Mouse (Mus musculus) neural tube, embryonic 13.5 days (tissue): ENCODE data around the gene Nfat5. TPM values are rescaled to one million over a fixed set of nuclear protein-coding genes. Genes with fewer than 3 reads are reported as not detected.
A peak's percentile ranks its signal among the peaks of the same experiment; 100 is the strongest.

Experiments
- ATAC-seq: fragments of 200-750 bp; cut with Nextera tagmentation; 2 replicates; pipeline ENCODE4 v1.8.0; 2017; ENCODE audit warnings: low read depth, mild to moderate bottlenecking, moderate TSS enrichment, moderate library complexity
- H3K27ac ChIP-seq: fragments of 300-500 bp; sonication (generic); replicated peaks from 2 replicates; pipeline ENCODE4 v1.5.1; 2015; ENCODE audit warnings: moderate library complexity, mild to moderate bottlenecking, inconsistent platforms
- H3K27me3 ChIP-seq: fragments of 300-500 bp; sonication (generic); 2 replicates; pipeline ENCODE4 v1.6.1; 2015; ENCODE audit warnings: mild to moderate bottlenecking, inconsistent platforms
- H3K36me3 ChIP-seq: fragments of 300-500 bp; sonication (generic); 2 replicates; pipeline ENCODE4 v1.6.1; 2015; ENCODE audit warnings: mild to moderate bottlenecking, inconsistent platforms
- H3K4me1 ChIP-seq: fragments of 300-500 bp; sonication (generic); replicated peaks from 2 replicates; pipeline ENCODE4 v1.6.1; 2015; ENCODE audit warnings: inconsistent platforms
- H3K4me2 ChIP-seq: fragments of 300-500 bp; sonication (generic); 2 replicates; pipeline ENCODE4 v1.6.1; 2015; ENCODE audit warnings: inconsistent platforms, mild to moderate bottlenecking, moderate library complexity
- H3K4me3 ChIP-seq: fragments of 300-500 bp; sonication (generic); 2 replicates; pipeline ENCODE4 v1.5.1; 2015; ENCODE audit warnings: mild to moderate bottlenecking, inconsistent platforms
- H3K9ac ChIP-seq: fragments of 300-500 bp; sonication (generic); 2 replicates; pipeline ENCODE4 v1.6.1; 2015; ENCODE audit warnings: moderate library complexity, mild to moderate bottlenecking, inconsistent platforms
- H3K9me3 ChIP-seq: fragments of 300-500 bp; sonication (generic); 2 replicates; pipeline ENCODE4 v1.6.1; 2016; ENCODE audit warnings: inconsistent platforms
- WGBS: fragments of 180-500 bp; shearing (Covaris S2); methylation state at CpG from one replicate; pipeline ENCODE4 v1.1.7; 2015; 5-methylcytosine and 5-hydroxymethylcytosine counted together
- polyA plus RNA-seq: library from polyadenylated mRNA; unstranded; fragments of >200 nt; fragmentation: Nextera tagmentation; extraction: Ambion mirVana; gene quantifications from 2 replicates; pipeline ENCODE4 v1.2.1, GENCODE M21; 2015

Nfat5 gene
- polyA plus RNA-seq, 1 experiment from 2014 or later, result 14.3 TPM

DNA sequence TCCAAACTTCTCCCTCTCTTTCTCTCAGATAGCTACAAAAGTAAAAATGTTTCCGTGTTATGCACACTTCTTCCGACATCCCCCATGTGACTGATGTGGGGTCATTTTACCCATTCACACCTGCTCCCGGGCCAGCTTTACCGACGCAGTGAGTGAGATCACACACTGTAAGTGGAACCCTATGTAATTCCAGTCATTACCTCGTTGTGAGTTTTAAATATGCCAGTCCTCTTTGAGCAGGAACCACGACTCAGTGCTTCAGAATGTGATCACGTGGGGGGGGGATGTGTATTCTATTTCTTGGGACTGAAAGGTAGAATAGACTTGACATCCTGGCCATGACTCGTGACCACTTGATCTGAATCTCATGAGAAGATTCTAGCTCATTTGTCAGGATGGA, 24.8 kb upstream of the Nfat5 start:
- Histone ChIP-seq H3K27me3 (no peaks in the 10 kb centered on the region), H3K36me3 (no peaks in the 10 kb centered on the region), H3K9me3 (no peaks in the 10 kb centered on the region), H3K9ac (no peak overlapping the region), H3K4me1 (no peaks in the 10 kb centered on the region), H3K4me2 (no peak overlapping the region), H3K4me3 (no peak overlapping the region), H3K27ac (no peak overlapping the region)
- WGBS, result 81% methylated on average over 9 of the region's 9 CpGs
- no peak for ATAC-seq

DNA sequence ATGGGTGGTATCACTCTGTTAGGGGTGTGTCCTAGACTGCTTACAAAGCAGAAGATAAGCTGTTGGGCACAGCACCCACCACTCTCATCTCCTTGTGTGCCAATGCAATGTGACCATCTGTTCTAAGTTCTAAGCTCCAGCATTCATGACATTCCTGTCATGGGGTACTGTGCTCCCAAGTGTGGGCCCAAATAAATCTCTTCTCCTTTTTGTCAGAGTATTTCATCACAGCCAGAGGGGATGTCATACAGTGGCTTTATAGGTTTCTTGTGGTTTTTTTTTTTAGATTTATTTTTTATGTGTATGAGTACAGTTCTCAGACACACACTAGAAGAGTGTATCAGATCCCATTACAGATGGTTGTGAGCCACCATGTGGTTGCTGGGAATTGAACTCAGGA, 24.1 kb upstream of the Nfat5 start:
- H3K9me3 ChIP-seq, result no peaks in the 10 kb centered on the region
- H3K36me3 ChIP-seq, result no peaks in the 10 kb centered on the region
- no peak overlapping the region for H3K4me3 ChIP-seq
- no peak for ATAC-seq
- H3K27me3 ChIP-seq, result no peaks in the 10 kb centered on the region
- no peak overlapping the region for H3K9ac ChIP-seq
- no peak overlapping the region for H3K4me2 ChIP-seq
- H3K27ac ChIP-seq, result no peak overlapping the region
- H3K4me1 ChIP-seq, result no peaks in the 10 kb centered on the region

DNA sequence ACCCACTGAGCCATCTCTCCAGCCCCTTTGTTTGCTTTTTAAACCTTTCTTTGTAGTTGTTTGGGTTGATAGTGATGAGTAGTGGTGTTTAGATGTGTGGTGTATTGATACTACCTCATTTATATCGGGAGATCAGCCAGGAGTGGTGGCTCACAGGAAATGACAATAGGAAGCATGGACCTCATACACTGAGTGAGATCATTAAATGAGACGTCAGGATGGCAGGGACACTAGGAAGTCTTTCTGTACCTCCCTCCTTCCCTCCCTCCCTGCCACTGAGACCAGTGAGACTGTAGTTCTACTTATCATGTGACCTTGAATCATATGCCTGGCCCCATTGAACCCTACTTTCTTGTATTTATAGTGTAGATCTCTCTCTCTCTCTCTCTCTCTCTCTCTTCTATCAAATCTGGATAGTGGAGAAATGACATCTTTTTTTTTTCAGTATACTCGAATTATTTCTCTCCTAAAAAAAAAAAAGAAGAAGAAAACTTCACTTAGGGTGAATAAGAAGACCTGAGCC, 23.6 kb upstream of the Nfat5 start:
- Histone ChIP-seq H3K4me3 (no peak overlapping the region), H3K27ac (no peak overlapping the region), H3K27me3 (no peaks in the 10 kb centered on the region), H3K4me2 (no peak overlapping the region), H3K9ac (no peak overlapping the region), H3K9me3 (no peaks in the 10 kb centered on the region), H3K36me3 (no peaks in the 10 kb centered on the region), H3K4me1 (no peaks in the 10 kb centered on the region)
- no peak for ATAC-seq
- WGBS, result 61% methylated on average over 3 of the region's 3 CpGs

- no peak overlapping the region for H3K9ac ChIP-seq
- H3K9me3 ChIP-seq, result no peaks in the 10 kb centered on the region
- no peak for ATAC-seq
- H3K4me3 ChIP-seq, result no peak overlapping the region
- 83% methylated on average over 4 of the region's 4 CpGs for WGBS
- H3K4me1 ChIP-seq, result no peaks in the 10 kb centered on the region
- no peaks in the 10 kb centered on the region for H3K36me3 ChIP-seq
- no peak overlapping the region for H3K27ac ChIP-seq
- H3K27me3 ChIP-seq, result no peaks in the 10 kb centered on the region
- no peak overlapping the region for H3K4me2 ChIP-seq
Observed at GRCm38 (mm10) chr8:107270287-107270686, 23.0 kb upstream of the Nfat5 start.

DNA sequence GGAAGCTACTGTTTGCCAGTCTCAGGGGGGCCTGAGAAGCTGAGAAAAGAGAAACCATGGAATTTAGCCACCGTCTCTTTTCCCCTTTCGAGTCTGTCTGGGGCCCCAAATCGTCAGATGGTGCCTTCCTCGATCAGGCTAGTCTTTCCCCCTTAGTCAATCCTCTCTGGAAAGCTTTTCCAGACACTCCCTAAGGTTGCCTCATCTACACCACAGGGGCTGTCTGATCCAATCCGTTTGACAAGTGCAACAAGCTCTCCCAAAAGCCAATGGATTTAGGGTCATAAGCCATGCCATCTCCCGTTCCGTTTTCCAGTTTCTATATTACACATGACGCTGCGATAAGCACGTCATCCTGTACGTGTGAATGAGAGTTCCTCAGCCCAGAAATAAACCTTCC, 22.5 kb upstream of the Nfat5 start:
- H3K9ac ChIP-seq, result no peak overlapping the region
- H3K4me3 ChIP-seq, result no peak overlapping the region
- no peak overlapping the region for H3K4me2 ChIP-seq
- no peak overlapping the region for H3K27ac ChIP-seq
- ATAC-seq, result no peak
- H3K36me3 ChIP-seq, result no peaks in the 10 kb centered on the region
- no peaks in the 10 kb centered on the region for H3K4me1 ChIP-seq
- WGBS, result 84% methylated on average over 11 of the region's 11 CpGs
- no peaks in the 10 kb centered on the region for H3K27me3 ChIP-seq
- no peaks in the 10 kb centered on the region for H3K9me3 ChIP-seq

DNA sequence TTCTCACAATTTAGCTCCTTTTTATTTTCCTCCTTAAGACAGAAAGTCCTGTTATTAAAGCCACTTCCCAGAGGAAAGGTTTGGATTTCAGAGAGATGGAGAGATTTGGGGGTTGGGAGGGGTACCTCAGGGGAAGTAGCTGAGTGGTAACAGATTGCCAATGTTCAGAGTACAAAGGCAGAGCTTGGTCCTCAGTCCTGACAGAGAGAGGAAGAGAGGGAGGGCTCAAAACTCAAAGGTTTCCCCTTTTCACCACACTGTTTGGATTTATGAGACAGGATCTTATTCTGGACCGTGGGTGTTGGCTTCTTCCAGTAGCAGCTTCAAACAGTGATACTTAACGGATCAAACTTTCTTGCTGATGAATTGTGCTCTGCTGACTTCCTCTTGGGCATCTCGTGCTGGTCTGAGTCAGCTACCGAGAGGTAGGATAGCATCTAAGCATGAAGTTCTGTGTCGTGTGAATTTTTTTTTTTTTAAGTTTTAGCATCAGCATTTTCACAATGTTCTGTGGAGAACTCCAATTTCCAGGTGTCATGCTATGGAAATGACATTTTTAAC, 15.9 kb upstream of the Nfat5 start:
- Histone ChIP-seq H3K9me3 (no peaks in the 10 kb centered on the region), H3K36me3 (no peaks in the 10 kb centered on the region), H3K27me3 (no peaks in the 10 kb centered on the region), H3K4me2 (no peak overlapping the region), H3K4me3 (no peak overlapping the region), H3K27ac (no peak overlapping the region), H3K9ac (no peak overlapping the region), H3K4me1 (no peaks in the 10 kb centered on the region)
- ATAC-seq, result no peak
- 66% methylated on average over 5 of the region's 5 CpGs for WGBS

DNA sequence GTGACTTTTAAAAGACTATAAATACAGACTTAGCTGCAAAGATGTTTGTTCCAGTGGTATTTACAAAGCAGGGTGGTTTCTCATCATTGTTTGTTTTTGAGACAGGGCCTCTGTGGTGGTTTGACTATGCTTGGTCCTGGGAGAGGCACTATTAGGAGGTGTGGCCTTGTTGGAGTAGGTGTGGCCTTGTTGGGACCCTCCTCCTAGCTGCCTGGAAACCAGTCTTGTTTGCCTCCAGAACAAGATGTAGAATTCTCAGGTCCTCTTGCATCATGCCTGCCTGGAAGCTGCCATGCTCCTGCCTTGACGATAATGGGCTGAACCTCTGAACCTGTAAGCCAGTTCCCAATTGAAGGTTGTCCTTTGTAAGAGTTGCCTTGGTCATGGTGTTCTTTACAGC, 14.7 kb upstream of the Nfat5 start:
- Histone ChIP-seq H3K9ac (no peak overlapping the region), H3K27me3 (no peaks in the 10 kb centered on the region), H3K36me3 (no peaks in the 10 kb centered on the region), H3K4me2 (no peak overlapping the region), H3K4me1 (no peaks in the 10 kb centered on the region), H3K27ac (no peak overlapping the region), H3K9me3 (no peaks in the 10 kb centered on the region), H3K4me3 (no peak overlapping the region)
- ATAC-seq, result no peak
- 81% methylated on average over 1 of the region's 1 CpGs for WGBS

- no peak overlapping the region for H3K9ac ChIP-seq
- no peaks in the 10 kb centered on the region for H3K36me3 ChIP-seq
- ATAC-seq, result no peak
- WGBS, result 82% methylated on average over 9 of the region's 9 CpGs
- H3K9me3 ChIP-seq, result no peaks in the 10 kb centered on the region
- no peaks in the 10 kb centered on the region for H3K4me1 ChIP-seq
- H3K27ac ChIP-seq, result no peak overlapping the region
- no peaks in the 10 kb centered on the region for H3K27me3 ChIP-seq
- H3K4me2 ChIP-seq, result no peak overlapping the region
- no peak overlapping the region for H3K4me3 ChIP-seq
Observed at GRCm38 (mm10) chr8:107286686-107287085, 6.6 kb upstream of the Nfat5 start.

DNA sequence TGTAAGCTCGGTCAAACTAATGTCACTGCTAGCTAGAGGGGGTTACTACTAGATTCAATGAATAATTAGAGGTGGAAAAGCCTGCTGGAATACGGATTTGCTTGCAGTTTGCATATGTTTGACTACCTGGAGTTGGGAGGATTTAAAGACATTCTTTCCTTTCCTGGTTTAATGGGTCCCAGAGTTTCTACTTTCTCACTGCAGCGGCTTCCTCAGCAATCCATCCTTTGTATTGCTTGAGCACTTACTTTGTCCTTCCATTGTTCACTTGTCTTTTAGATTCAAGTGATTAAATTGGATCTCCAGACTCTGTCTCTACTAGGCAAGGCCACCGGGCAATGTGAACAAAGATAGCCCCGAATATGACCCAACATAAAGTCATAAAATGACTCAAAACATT, 5.7 kb upstream of the Nfat5 start:
- WGBS, result 51% methylated on average over 5 of the region's 5 CpGs
- no peak for ATAC-seq
- no peaks in the 10 kb centered on the region for H3K27me3 ChIP-seq
- no peaks in the 10 kb centered on the region for H3K9me3 ChIP-seq
- no peaks in the 10 kb centered on the region for H3K36me3 ChIP-seq
- no peak overlapping the region for H3K9ac ChIP-seq
- H3K4me1 ChIP-seq, result peaks cover 5% of the 10 kb centered on the region
- H3K4me3 ChIP-seq, result no peak overlapping the region
- no peak overlapping the region for H3K4me2 ChIP-seq
- no peak overlapping the region for H3K27ac ChIP-seq

GRCm38 (mm10) chr8:107291171-107291601, 2.1 kb upstream of the Nfat5 start:
- no peak overlapping the region for H3K4me2 ChIP-seq
- no peaks in the 10 kb centered on the region for H3K27me3 ChIP-seq
- no peak overlapping the region for H3K9ac ChIP-seq
- no peak for ATAC-seq
- no peak overlapping the region for H3K4me3 ChIP-seq
- peaks cover 24% of the 10 kb centered on the region for H3K4me1 ChIP-seq
- H3K9me3 ChIP-seq, result no peaks in the 10 kb centered on the region
- H3K36me3 ChIP-seq, result no peaks in the 10 kb centered on the region
- WGBS, result 84% methylated on average over 4 of the region's 4 CpGs
- H3K27ac ChIP-seq, result no peak overlapping the region

DNA sequence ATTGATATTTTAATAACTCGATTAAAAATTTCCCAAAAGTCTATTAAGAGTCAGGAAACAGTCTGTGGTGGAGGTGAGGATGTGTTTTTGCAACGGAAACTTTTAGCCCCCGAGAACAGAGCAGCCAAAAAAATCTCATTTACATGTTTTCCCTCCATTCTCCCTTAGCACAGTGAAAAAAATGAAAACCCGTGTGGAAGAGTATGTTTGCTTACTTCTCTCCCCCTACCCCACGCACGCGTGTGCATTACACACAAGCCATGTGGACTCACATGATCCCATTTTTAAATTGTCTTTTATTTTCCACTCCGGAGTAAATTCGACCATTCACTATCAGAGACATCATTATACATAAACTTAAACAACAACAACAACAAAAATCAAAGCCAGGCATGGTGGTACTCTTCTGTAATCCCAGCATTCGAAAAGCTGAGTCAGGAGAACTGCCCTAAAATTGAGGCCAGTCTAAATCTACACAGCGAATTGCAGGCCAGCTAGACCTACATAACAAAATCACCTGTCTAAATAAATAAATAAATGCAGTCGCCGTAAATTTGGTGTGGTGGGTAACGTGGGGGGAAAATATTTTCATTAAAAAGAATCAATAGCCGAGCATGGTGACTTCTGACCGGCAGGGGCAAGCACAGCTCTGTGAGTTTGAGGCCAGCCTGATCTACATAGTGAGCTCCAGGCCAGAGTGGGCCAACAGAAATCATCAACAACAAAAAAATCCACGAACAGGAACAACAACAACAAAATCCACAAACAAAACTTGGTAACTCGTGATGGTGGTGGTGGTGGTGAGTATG, 947 bp upstream of the Nfat5 start:
- peak overlapping the region; percentile 95 for H3K4me3 ChIP-seq
- H3K4me2 ChIP-seq, result peak overlapping the region; percentile 67
- no peaks in the 10 kb centered on the region for H3K9me3 ChIP-seq
- no peaks in the 10 kb centered on the region for H3K36me3 ChIP-seq
- H3K9ac ChIP-seq, result peak overlapping the region; percentile 95
- peak; percentile 32 for ATAC-seq
- H3K27me3 ChIP-seq, result no peaks in the 10 kb centered on the region
- WGBS, result 60% methylated on average over 18 of the region's 18 CpGs
- H3K4me1 ChIP-seq, result peaks cover 30% of the 10 kb centered on the region
- H3K27ac ChIP-seq, result peak overlapping the region; percentile 96

- Histone ChIP-seq H3K9me3 (no peaks in the 10 kb centered on the region), H3K9ac (peak overlapping the region; percentile 95), H3K36me3 (no peaks in the 10 kb centered on the region), H3K4me2 (peak overlapping the region; percentile 67), H3K4me1 (peaks cover 32% of the 10 kb centered on the region), H3K27me3 (no peaks in the 10 kb centered on the region), H3K4me3 (peak overlapping the region; percentile 95), H3K27ac (peak overlapping the region; percentile 96)
- under 1% methylated on average over 80 of the region's 98 CpGs for WGBS
- peak; percentile 68 for ATAC-seq
Observed at GRCm38 (mm10) chr8:107293641-107294628, 665 bp downstream of the Nfat5 start.
